Mouse (Mus musculus) neural tube, embryonic 15.5 days (tissue): ENCODE results near the gene Tns3. TPM values are rescaled to one million over a fixed set of nuclear protein-coding genes. Genes with fewer than 3 reads are reported as not detected.

ENCODE experiments used
- ATAC-seq: fragments of 200-750 bp; cut with Nextera tagmentation; 2 replicates; pipeline ENCODE4 v1.8.0; 2017; ENCODE audit warnings: mild to moderate bottlenecking, moderate TSS enrichment, moderate library complexity; ENCODE audit not compliant: low FRiP score
- H3K27ac ChIP-seq: fragments of 300-500 bp; sonication (generic); replicated peaks from 2 replicates; pipeline ENCODE4 v1.5.1; 2015; ENCODE audit warnings: mild to moderate bottlenecking, inconsistent platforms
- H3K27me3 ChIP-seq: fragments of 300-500 bp; sonication (generic); replicated peaks from 2 replicates; pipeline ENCODE4 v1.6.1; 2015; ENCODE audit warnings: inconsistent platforms
- H3K36me3 ChIP-seq: fragments of 300-500 bp; sonication (generic); 2 replicates; pipeline ENCODE4 v1.6.1; 2015; ENCODE audit warnings: inconsistent platforms
- H3K4me1 ChIP-seq: fragments of 300-500 bp; sonication (generic); 2 replicates; pipeline ENCODE4 v1.6.1; 2015; ENCODE audit warnings: inconsistent platforms
- H3K4me2 ChIP-seq: fragments of 300-500 bp; sonication (generic); 2 replicates; pipeline ENCODE4 v1.6.1; 2015; ENCODE audit warnings: inconsistent platforms, mild to moderate bottlenecking, moderate library complexity
- H3K4me3 ChIP-seq: fragments of 300-500 bp; sonication (generic); replicated peaks from 2 replicates; pipeline ENCODE4 v1.5.1; 2015; ENCODE audit warnings: mild to moderate bottlenecking, inconsistent platforms
- H3K9ac ChIP-seq: fragments of 300-500 bp; sonication (generic); replicated peaks from 2 replicates; pipeline ENCODE4 v1.6.1; 2015; ENCODE audit warnings: mild to moderate bottlenecking, inconsistent platforms
- H3K9me3 ChIP-seq: fragments of 300-500 bp; sonication (generic); replicated peaks from 2 replicates; pipeline ENCODE4 v1.6.1; 2016; ENCODE audit warnings: inconsistent platforms
- WGBS: fragments of 180-500 bp; shearing (Covaris S2); methylation state at CpG from one replicate; pipeline ENCODE4 v1.1.7; 2015; ENCODE audit warnings: mixed read lengths; 5-methylcytosine and 5-hydroxymethylcytosine counted together
- polyA plus RNA-seq: library from polyadenylated mRNA; unstranded; fragments of >200 nt; fragmentation: Nextera tagmentation; extraction: Ambion mirVana; gene quantifications from 2 replicates; pipeline ENCODE4 v1.2.1, GENCODE M21; 2015

The Tns3 gene
- polyA plus RNA-seq, 1 experiment from 2014 or later, result 7.6 TPM

DNA sequence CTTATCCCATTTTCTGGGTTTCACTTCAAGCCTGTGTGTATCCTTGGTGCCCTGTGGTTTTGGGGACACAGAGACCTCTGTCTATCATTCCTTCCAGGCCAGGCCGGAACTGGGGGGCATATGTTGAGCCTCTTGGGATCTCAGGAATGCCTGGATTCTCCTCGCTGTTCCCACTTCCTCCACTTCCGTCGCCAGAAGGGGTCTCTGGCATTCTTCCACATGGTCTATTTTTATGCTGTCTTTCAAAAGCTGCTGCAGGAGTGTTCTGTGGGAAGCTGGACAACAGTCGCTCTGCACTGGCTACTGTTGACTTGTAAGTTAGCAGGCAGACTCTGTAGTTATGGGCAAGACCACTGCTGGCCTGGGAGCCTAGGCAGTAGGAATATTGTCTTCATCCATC is 206.4 kb downstream of the Tns3 start:
- 48% methylated on average over 5 of the region's 5 CpGs for WGBS
- H3K9me3 ChIP-seq, result no peaks in the 10 kb centered on the region
- H3K27ac ChIP-seq, result peak overlapping the region; percentile 66
- no peak overlapping the region for H3K4me3 ChIP-seq
- H3K27me3 ChIP-seq, result no peaks in the 10 kb centered on the region
- no peak overlapping the region for H3K4me2 ChIP-seq
- no peak overlapping the region for H3K9ac ChIP-seq
- peaks cover 42% of the 10 kb centered on the region for H3K4me1 ChIP-seq
- H3K36me3 ChIP-seq, result no peaks in the 10 kb centered on the region
- ATAC-seq, result no peak

DNA sequence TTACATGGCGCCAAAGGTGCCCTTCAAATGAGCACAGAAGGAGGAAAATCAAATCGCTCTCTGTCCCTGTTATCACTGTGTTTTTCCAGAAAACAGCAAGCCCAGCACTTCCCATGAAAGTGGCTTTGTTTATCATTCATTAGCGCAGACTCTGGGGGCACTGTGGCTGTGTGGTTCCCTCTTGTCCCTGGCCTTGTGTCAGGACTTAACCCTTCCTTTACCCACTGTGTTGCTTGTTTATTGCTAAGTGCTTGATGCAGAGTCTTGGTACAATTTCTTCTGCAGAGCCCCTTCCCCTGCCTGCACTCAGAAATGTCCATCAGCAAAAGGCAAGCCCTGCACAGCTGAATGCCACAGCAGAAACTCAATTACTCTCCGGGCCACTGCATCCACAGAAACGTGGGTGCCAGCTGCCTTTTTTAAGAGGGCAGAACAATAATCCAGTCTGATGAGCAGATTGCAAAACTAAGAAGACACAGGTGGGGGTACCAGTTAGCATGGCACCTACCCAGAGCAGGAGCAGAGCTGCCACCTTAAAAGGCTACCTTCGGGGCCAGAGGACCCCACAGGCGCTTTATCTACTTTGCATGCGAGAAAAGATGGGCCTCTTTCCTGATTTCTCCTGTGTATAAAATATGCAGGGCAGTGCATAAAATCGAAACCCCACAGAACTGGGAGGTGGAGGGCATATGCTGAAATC is 207.6 kb downstream of the Tns3 start:
- Histone ChIP-seq H3K27ac (peak overlapping the region; percentile 66), H3K4me1 (peaks cover 42% of the 10 kb centered on the region), H3K4me2 (0 out of 2 replicates have a peak overlapping the region, but pooled peaks have one; percentile 1), H3K9me3 (no peaks in the 10 kb centered on the region), H3K9ac (no peak overlapping the region), H3K4me3 (no peak overlapping the region), H3K36me3 (no peaks in the 10 kb centered on the region), H3K27me3 (no peaks in the 10 kb centered on the region)
- 39% methylated on average over 9 of the region's 9 CpGs for WGBS
- peak; percentile 70; the same call in 1 of the 2 replicates for ATAC-seq

DNA sequence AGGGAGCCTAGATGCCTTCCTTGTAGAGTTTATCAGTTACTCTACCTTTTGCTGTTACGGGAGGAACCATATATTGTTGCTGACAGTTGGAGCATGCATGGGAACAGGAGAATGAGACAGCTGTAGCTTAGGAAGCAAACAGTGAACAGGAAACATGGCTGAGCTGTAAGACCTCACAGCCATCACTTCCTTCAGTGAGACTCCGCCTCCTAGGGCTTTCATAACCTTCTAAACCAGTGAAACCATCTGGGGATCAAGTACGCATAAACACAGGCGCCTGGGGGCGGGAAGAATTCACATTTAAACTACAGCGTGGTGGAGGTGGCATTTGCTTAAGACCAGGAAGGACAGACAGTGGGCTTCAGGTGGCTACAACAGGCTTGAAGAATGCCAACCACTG is 208.7 kb downstream of the Tns3 start:
- Histone ChIP-seq H3K9me3 (no peaks in the 10 kb centered on the region), H3K4me3 (no peak overlapping the region), H3K36me3 (no peaks in the 10 kb centered on the region), H3K27ac (0 out of 2 replicates have a peak overlapping the region, but pooled peaks have one; percentile 66), H3K27me3 (no peaks in the 10 kb centered on the region), H3K4me2 (no peak overlapping the region), H3K9ac (no peak overlapping the region), H3K4me1 (peaks cover 42% of the 10 kb centered on the region)
- no peak for ATAC-seq
- WGBS, result 85% methylated on average over 6 of the region's 6 CpGs

DNA sequence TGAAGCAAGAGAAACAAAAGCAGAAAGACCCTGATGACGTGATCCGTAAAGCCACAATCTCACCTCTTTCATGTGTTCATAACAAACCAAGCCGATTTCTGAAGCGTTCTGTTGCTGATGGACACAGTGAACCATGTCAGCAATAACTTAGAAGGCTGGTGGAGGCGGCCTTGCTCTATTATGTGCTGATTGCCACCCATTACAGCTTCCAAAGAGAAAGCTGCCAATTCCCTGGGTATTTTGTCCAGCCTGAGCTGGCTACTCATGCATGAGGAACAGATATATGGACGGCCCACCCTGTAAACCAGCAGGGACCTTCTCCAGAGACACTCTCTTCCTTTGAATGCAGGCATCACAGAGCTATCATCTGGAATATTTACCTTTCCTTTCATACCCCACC is 211.1 kb downstream of the Tns3 start:
- no peaks in the 10 kb centered on the region for H3K36me3 ChIP-seq
- peaks cover 26% of the 10 kb centered on the region for H3K4me1 ChIP-seq
- H3K9ac ChIP-seq, result no peak overlapping the region
- no peak overlapping the region for H3K4me2 ChIP-seq
- no peaks in the 10 kb centered on the region for H3K9me3 ChIP-seq
- 48% methylated on average over 6 of the region's 6 CpGs for WGBS
- no peak overlapping the region; the same call in 1 of the 2 replicates for H3K27ac ChIP-seq
- H3K4me3 ChIP-seq, result no peak overlapping the region
- H3K27me3 ChIP-seq, result no peaks in the 10 kb centered on the region
- ATAC-seq, result no peak

DNA sequence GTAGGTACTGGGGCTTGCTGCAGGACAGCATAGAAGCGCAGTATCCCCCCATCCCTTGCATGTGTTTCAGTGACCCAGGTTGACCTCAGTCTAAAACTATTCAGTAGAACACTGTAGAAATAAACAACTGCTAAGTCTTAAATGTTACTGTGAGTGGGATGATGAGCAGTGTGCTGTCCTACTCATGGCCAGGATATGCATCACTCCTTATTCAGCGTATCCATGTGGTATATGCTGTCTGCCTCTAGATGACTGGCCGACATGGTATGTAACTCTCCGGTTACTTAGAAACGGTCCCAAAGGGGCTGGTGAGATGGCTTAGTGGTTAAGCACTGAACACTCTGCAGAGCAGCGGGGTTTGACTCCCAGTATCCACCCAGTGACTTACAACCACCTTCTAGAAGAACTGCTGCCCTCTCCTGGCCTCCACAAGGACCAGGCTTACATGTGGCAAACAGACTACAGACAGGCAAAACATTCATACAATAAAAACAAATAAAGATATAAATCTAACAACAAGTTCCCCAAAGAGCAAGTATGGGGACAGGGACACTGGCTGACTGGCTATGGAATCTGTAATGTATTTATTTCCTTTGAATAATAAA is 212.6 kb downstream of the Tns3 start:
- no peak for ATAC-seq
- Histone ChIP-seq H3K4me3 (no peak overlapping the region), H3K27ac (no peak overlapping the region), H3K27me3 (no peaks in the 10 kb centered on the region), H3K9me3 (no peaks in the 10 kb centered on the region), H3K4me2 (no peak overlapping the region), H3K9ac (no peak overlapping the region), H3K4me1 (peaks cover 14% of the 10 kb centered on the region), H3K36me3 (no peaks in the 10 kb centered on the region)
- WGBS, result 90% methylated on average over 6 of the region's 6 CpGs

DNA sequence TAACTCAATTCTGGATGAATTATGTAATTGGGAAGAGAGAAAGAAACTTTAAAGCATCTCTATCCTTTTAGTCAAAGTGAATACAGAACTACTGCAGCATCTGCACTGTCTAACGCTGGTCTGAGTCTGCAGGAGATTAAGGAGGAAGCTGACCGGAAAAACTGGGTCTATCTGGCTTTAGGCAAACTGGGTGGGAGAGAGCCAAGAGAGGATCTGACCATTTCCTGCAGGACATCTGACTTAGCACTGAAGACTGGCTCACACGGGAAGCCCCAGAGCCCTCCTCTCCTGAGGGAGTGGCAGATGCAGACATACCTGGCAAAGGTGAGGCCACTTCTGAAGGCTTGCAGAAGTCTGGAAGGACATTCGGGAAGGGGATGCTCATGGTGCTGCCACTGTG is 213.8 kb downstream of the Tns3 start:
- no peak for ATAC-seq
- no peaks in the 10 kb centered on the region for H3K36me3 ChIP-seq
- WGBS, result 91% methylated on average over 4 of the region's 4 CpGs

DNA sequence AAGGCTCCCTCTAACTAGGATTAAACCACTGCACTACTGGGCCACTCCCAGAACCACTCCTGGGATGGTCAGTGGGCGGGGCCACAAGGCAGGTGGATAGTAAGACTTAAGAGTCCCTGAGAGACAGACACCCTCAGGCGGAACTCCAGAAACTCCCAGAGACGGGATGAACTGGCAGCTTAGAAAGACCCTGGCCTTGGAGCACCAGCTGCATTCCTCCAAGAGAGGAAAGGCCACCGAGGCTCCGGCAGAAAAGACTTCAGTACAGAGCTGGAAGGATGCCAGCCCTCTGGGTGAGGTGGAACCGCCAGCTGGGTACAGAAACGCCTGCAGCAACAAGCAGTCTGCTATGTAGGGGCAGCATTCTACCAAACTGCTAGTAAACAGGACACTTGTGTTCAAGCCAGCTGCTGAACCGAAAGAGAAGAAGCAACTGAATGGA is 218.4 kb downstream of the Tns3 start:
- Histone ChIP-seq H3K4me2 (no peak overlapping the region), H3K4me1 (peaks cover 13% of the 10 kb centered on the region), H3K9ac (no peak overlapping the region), H3K27ac (peak overlapping the region; percentile 62), H3K27me3 (no peaks in the 10 kb centered on the region), H3K36me3 (peaks cover 10% of the 10 kb centered on the region), H3K9me3 (no peaks in the 10 kb centered on the region), H3K4me3 (no peak overlapping the region)
- 28% methylated on average over 8 of the region's 8 CpGs for WGBS
- ATAC-seq, result peak; percentile 62; the same call in 1 of the 2 replicates

More for the DNA sequence above, 213.8 kb downstream of the Tns3 start:
- no peak overlapping the region for H3K27ac ChIP-seq
- H3K4me3 ChIP-seq, result no peak overlapping the region
- no peak overlapping the region for H3K4me2 ChIP-seq
- H3K9ac ChIP-seq, result no peak overlapping the region
- H3K27me3 ChIP-seq, result no peaks in the 10 kb centered on the region
- H3K9me3 ChIP-seq, result no peaks in the 10 kb centered on the region
- H3K4me1 ChIP-seq, result peaks cover 13% of the 10 kb centered on the region

DNA sequence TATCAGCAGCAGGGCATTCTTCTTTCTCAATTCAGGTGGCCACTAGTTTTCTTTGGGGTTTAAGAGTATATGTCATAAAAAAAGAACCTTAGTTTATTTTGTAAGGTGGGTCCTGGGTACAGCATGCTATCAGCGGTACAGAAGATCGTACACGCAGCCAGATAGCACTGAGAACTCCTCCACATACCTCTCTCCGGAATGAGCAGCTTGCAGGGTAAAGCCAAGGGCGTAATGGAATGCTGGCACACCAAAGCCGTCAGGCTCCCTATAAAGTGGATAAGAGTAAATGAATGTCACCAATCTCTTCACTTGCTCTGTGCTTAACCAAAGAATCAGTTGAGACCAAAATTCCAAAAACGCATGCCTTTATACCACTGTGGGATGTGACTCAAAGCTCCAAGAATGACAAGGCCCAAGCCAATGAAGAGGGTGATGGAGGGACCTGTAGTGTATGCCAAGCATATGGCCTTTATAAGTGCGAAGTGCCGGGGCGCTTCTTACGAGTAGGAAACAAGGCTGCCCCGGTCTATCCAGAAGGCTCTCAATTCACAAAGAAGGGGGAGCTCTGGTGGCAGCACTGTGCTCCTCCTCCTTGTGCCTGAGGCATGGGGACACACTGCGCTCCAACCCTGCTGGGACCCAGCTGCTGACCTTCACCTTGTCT is 219.4 kb downstream of the Tns3 start:
- Histone ChIP-seq H3K4me1 (peaks cover 13% of the 10 kb centered on the region), H3K9ac (no peak overlapping the region), H3K36me3 (peaks cover 10% of the 10 kb centered on the region), H3K27me3 (no peaks in the 10 kb centered on the region), H3K27ac (0 out of 2 replicates have a peak overlapping the region, but pooled peaks have one; percentile 33), H3K4me3 (no peak overlapping the region), H3K9me3 (no peaks in the 10 kb centered on the region), H3K4me2 (no peak overlapping the region)
- no peak for ATAC-seq
- WGBS, result 85% methylated on average over 13 of the region's 13 CpGs

DNA sequence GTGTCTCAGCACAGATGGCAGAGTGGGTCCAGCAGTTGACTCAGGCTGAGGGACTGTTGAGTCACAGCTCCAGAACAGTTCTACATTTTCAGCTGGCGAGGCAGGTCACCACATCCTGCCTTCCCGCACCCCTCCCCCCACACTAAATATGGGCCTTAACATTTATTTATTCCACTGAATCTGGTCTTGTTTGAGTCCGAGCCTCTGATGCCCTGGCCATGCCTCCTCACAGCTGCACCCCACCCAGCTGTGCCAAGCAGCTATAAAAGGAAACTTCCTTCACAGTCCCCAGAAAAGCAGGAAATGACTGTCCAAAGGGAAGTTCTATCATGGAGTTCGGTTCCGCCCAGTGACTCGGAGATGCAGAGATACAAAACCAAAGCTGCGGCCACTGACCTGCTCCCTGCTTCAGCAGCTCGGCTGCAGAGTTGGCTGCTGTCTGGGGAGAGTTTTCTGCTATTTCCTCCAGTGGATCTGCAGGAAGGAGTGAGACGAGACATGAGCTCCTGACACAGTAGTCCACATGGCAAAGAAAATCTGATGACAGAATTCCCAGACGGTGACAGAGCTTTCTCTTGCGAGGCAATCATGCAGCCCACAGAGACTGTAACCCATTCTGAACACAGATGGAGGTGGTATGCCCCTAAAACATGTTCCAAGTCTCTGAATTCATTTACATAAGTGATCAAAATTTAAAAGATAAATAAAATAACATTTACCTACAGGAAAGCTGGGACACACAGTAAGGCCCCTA is 220.6 kb downstream of the Tns3 start:
- no peaks in the 10 kb centered on the region for H3K9me3 ChIP-seq
- H3K36me3 ChIP-seq, result peaks cover 10% of the 10 kb centered on the region
- WGBS, result 76% methylated on average over 11 of the region's 11 CpGs
- H3K4me2 ChIP-seq, result no peak overlapping the region
- no peak overlapping the region for H3K4me3 ChIP-seq
- ATAC-seq, result no peak
- no peak overlapping the region for H3K9ac ChIP-seq
- H3K4me1 ChIP-seq, result peaks cover 13% of the 10 kb centered on the region
- no peaks in the 10 kb centered on the region for H3K27me3 ChIP-seq
- no peak overlapping the region for H3K27ac ChIP-seq

DNA sequence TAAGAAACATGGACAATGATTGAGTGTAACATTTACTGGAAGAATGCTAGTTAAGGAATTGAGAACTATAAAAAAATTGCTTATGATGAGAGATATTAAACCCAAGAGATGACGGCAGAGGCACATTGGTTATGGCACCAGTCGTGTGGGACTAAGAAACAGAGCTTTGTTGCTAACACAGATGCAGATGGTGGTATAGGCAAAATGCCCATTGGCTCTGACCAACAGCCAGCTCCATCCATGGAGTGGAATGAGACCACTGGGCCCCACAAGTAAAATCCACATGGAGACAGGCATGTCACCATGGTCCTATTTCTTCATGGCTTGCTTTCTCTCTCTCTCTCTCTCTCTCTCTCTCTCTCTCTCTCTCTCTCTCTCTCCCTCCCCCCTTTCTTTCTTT is 223.6 kb downstream of the Tns3 start:
- WGBS, result 83% methylated on average over 2 of the region's 2 CpGs

DNA sequence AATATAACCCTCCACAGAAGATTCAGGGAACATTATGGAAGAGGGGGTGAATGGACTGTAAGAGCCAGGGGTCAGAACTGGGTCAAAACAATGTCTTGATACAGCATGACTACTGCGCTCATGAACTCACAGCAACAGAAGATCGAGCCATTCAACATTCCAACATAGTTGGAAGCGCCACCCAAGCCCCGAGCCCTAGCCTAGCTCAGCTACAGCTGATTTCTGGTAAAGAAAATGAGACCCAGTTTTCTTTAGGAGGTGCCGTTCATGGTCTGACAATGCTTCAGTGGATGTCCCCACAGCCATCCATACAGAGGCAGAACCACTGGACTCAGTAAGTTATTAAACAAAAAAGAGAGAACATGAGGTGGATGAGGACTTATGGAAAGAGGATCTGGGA is 224.1 kb downstream of the Tns3 start:
- 96% methylated on average over 5 of the region's 5 CpGs for WGBS
- Histone ChIP-seq H3K4me2 (no peak overlapping the region), H3K4me3 (no peak overlapping the region), H3K27ac (no peak overlapping the region), H3K27me3 (no peaks in the 10 kb centered on the region), H3K9me3 (no peaks in the 10 kb centered on the region), H3K4me1 (no peaks in the 10 kb centered on the region; the same call in 1 of the 2 replicates), H3K9ac (no peak overlapping the region), H3K36me3 (peaks cover 10% of the 10 kb centered on the region)
- ATAC-seq, result no peak

More for the DNA sequence above, 223.6 kb downstream of the Tns3 start:
- H3K9me3 ChIP-seq, result no peaks in the 10 kb centered on the region
- H3K4me2 ChIP-seq, result no peak overlapping the region
- H3K36me3 ChIP-seq, result peaks cover 10% of the 10 kb centered on the region
- no peak for ATAC-seq
- no peak overlapping the region for H3K9ac ChIP-seq
- no peaks in the 10 kb centered on the region for H3K27me3 ChIP-seq
- H3K4me3 ChIP-seq, result no peak overlapping the region
- H3K27ac ChIP-seq, result no peak overlapping the region
- peaks cover under 1% of the 10 kb centered on the region; the same call in 1 of the 2 replicates for H3K4me1 ChIP-seq
